Mouse (Mus musculus): ENCODE measurements at regions not wholly inside any gene's neighbourhood (a gene's known extent, or its start where the extent isn't known, plus 50 kb on each side); places are given as distances from the start of the nearest gene placed in this dataset.

- DNase-seq (ENCODE audit: low read depth): no peak
Observed at GRCm38 (mm10) chr7:111420698-111421097, 337.9 kb upstream of the Eif4g2 start.

- no peak for DNase-seq (ENCODE audit: low read depth)
Observed at GRCm38 (mm10) chr7:111417735-111418134, 334.9 kb upstream of the Eif4g2 start.

DNA sequence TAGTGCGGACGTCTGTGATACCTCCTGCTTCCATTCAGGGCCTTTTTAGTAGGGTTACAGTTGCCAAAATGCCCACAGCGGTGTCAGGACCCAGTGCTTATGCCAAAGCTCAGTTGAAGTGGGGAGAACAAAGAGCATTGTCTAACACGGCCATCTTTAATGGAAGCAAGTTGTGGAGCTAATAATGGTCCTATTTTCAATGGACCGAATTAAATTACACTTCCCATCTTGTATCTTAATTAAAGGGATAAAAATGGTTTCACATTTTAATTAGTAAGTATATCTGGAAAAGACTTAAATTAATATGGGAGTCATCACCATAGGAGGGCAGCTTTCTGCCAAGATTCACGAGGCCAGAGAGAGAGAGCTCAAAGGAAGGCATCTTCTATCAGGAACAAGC is 333.2 kb upstream of the Eif4g2 start:
- DNase-seq (ENCODE audit: low read depth): no peak

DNA sequence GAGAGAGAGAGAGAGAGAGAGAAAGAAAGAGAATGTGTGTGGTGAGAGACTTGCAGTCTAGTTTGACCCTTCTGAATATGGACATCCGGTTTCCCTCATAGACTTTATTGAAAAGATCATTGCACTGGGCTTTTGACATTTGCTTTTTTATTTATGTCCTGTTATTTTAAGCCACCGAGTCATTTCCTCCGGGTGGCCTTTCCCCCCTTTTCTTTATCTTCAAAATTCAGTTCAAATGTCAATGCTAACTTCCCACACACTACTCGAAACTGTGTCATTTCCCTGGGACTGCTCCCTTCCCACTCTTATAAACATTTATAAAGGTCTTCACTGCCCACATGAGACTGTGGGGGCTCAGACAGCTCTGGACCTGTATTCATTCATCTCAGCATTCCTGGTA is 330.9 kb upstream of the Eif4g2 start:
- DNase-seq (ENCODE audit: low read depth): no peak

DNA sequence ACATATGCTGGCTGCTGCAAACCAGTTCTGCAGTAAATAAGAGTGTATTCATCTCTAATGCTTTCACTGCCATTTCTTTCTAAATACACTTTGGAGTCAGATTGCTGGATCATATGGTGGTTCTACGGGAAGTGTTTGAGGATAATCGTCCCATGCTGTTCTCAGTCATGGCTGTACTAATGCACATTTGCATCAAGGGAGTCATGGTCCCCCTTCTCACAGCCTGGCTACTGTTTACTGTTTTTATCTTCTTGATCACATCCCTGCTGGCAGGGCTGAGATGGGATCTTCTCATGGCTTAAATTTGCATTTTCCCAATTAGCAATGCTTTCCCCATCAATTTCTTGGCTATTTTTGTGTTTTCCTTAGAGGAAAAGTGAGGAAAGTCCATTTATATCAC is 330.1 kb upstream of the Eif4g2 start:
- no peak for DNase-seq (ENCODE audit: low read depth)

DNA sequence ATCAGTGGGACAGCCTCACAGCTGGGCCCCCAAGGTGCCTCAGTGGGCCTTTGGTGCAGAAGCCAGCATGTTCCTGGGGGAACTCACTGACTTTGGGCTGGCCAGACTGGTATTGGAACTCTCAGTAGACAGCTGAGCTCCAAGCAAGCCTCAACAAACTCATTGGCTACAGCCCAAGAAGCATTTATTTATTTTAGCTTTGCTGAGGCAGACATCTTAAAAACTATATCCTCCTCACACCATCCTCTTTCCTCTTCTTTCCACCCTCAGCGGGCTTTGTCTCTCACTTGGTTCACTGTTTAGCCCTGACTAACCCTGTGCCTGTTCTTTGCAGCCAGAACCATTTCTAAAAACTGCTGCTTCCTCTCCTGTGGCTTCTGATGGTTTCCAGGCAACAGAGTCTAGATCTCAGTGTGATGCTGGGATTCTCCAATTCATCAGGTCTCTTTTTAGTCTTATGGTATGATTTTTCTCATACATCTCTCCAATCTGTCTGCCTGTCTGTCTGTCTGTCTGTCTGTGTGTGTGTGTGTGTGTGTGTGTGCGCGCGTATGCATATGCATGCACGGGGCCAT is 328.6 kb upstream of the Eif4g2 start:
- DNase-seq (ENCODE audit: low read depth): no peak

DNA sequence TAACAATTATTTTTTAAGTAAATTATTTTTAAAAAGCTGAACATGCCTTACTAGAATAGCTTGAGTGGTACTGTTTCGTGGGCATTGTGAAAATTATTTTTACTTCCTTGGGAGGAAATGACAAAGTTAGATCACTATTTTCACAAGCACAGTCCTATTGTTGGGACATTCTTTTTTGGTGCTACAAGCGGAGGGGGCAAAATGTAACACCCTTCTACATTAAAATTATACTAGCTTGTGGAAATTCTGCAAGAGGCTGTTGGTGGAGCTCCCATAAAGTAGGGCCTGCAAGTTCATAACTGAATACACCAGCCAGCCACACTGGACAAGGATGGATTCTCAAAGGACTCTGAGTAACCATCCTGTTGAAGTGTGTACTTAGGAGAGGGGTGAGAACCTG is 313.1 kb upstream of the Eif4g2 start:
- DNase-seq (ENCODE audit: low read depth): no peak

GRCm38 (mm10) chr7:111395111-111395510 is 312.3 kb upstream of the Eif4g2 start:
- no peak for DNase-seq (ENCODE audit: low read depth)

DNA sequence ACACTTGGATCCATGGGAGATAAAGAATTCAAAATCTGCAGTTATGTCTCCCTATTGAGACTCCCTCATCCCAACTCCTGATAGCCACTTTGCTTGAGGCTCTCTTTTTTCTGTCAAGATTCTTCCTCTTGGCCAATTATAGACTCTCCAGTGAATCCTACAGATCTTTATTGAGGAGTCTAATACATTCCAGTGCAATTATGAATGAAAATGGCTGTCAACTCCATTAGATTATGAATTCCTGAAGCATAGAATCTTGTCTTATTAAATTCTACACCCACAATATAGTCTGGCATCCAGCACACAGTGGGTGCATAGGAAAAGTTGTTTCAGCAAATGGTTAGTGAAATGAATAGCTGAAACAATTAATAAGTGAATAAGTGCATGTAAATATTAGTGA is 311.0 kb upstream of the Eif4g2 start:
- DNase-seq (ENCODE audit: low read depth): no peak

- no peak for DNase-seq (ENCODE audit: low read depth)
Observed at GRCm38 (mm10) chr7:111389690-111390089, 306.9 kb upstream of the Eif4g2 start.

DNA sequence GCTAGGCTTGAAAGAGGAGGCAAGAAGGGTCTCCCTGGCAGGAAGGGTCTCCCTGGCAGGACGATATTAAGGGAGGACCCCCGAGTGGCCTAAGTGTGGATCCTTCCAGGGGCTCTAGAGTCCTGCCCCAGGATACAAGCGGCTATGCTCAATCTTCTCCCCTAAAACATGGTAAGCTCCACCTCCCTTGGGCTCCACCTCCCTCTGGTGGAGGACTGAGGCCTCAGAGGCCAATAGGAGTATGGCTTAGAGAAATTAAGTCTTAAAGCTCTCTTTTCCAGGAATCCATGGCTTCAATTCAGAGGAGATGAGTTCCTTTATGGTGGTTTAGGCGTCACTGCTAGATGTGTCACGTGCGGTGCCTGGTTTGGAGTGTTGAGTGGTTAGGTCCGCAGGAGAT is 291.7 kb upstream of the Eif4g2 start:
- DNase-seq (ENCODE audit: low read depth): no peak

GRCm38 (mm10) chr7:111373380-111374173 is 290.7 kb upstream of the Eif4g2 start:
- no peak for DNase-seq (ENCODE audit: low read depth)

DNA sequence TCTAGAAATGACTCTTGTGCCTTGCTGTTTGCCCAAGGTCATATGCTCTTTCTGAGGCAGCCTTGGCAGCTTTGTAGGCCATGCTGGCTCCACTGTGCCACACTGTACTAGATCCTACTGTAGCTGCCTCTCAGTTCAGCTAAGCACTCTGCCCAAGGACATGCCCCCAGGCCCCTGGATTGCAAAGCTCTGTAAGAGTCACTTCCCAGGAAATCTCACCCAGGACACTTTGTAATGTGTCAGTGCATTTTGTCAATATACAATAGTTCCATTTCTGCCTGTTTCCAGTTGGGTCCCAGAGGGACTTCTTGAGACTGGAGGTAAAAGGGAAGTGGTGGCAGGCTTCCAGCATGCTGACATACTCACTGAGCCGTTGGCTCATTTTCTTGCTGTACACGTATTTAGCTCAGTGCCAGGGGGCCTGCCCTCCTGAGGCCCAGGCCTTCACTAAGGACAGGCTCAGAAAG is 287.6 kb upstream of the Eif4g2 start:
- DNase-seq (ENCODE audit: low read depth): no peak

GRCm38 (mm10) chr7:111368296-111369004 is 285.6 kb upstream of the Eif4g2 start:
- DNase-seq (ENCODE audit: low read depth): no peak

GRCm38 (mm10) chr7:111366951-111367653 is 284.3 kb upstream of the Eif4g2 start:
- DNase-seq (ENCODE audit: low read depth): no peak

DNA sequence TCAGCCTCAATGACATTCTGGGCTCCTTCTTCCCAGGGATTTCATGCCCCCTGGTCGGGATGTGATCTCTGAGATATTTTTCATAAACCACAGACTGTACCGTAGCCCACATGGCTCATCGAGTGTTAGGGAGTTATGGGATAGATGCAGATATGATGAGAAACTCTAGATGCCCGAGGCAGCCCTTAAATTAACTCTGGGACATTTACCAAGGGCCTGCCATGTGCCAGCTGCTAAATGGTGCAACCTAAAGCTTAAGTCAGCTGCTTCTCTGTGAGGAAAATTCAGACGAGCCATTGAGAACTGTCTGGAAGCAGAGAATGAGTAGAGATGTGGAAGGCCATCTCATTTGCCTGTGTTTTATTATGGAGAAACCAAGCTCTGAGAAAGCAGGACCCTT is 282.6 kb upstream of the Eif4g2 start:
- no peak for DNase-seq (ENCODE audit: low read depth)

DNA sequence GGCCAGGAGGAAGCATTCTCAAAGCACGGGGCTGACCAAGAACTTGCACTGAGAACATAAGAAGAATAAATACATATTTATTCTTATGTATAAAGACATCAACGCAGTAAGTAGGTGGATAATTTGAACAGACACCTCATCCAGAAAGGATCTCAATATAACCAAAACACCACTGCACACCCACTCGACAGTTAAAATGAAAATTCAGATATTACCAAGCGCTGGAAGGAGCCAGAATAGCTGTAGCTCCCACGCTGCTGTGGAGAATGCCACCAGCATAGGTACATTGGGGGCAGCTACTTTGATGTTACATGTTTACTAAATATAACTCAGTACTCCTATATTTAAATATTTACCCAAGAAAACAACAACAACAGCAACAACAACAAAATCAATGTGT is 280.4 kb upstream of the Eif4g2 start:
- no peak for DNase-seq (ENCODE audit: low read depth)

- DNase-seq (ENCODE audit: low read depth): no peak
Observed at GRCm38 (mm10) chr7:111362646-111363045, 279.8 kb upstream of the Eif4g2 start.

DNA sequence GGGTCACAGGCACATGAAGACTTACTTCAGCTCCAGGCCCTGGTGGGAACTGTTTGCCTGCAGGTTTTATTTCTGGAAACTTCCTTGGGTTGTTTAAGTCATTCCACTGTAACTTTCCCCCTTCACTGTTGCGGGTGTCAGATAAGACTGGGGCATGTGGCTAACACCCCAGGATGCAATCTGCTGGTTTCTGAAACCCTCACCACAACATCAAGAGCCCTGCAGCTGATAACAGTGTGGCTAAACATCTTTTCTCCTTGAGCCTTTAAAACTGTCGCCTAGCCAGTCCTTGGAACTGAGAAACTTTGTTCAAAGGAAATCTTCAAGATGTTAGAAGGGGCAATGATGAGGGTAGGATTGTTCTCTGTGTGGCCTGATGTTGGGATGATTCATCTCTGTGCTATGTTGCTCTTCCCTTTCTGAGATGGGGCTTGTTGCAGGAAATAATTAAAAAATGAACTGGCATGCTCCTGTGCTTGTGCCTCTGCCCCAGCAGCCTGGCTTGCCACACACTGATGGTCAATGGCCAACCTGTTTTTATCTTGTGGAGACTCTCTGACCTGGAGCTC is 272.3 kb upstream of the Eif4g2 start:
- DNase-seq (ENCODE audit: low read depth): no peak

DNA sequence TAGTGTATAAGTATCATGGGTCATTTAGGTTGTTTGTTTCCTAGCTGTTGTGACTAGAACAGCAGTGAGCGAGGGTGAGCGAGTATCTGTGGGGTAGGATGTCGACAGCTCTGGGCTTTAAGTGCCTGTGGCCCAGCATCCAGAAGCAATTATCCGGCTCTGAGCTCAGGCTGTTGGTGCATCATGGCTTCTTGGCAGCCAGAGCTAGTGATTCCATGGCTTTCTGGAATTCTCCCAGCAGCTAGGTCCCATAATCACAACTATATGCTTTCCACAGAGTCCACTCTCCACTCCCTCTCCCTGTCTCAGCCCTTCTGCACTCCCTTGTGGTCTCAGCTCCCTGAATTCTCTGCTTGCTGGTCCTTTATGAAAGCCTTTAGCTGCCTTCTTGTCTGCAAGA is 271.2 kb upstream of the Eif4g2 start:
- DNase-seq (ENCODE audit: low read depth): no peak

- DNase-seq (ENCODE audit: low read depth): no peak
Observed at GRCm38 (mm10) chr7:111352176-111352575, 269.3 kb upstream of the Eif4g2 start.

- no peak for DNase-seq (ENCODE audit: low read depth)
Observed at GRCm38 (mm10) chr7:111345117-111345516, 262.3 kb upstream of the Eif4g2 start.

Measured in c-Kit-positive CD71-negative TER-119-negative erythroid progenitor cells, embryonic 14.5 days (primary cell).